In genomic region chr6:114272279-114272678, GRCm38 (mm10) we compare ENCODE assay signal across 11 mouse cellular contexts. TPM values are rescaled to one million over a fixed set of nuclear protein-coding genes. Genes with fewer than 3 reads are reported as not detected.
DNase-seq lines count a peak whose midpoint lies in the region; ATAC-seq lines count a peak whose summit lies in the region.
"Had no signal": no experiment of that assay in that cellular context is flagged by ENCODE, and none has a peak within 500 bp of the region (broad histone marks: within the 10 kb centered on the region; RNA-seq: fewer than 3 reads in every experiment).

No protein-coding gene starts in this region.

- ATAC-seq in inflammation-experienced regulatory T-cells, adult 6 months, result no peak

- DNase-seq in kidney, postnatal 4 days, result peak; percentile 11 to 22
- no peak for DNase-seq in kidney, adult 11 months
- peak; percentile 62 for DNase-seq in testis, postnatal 10 days (ENCODE audit: low spot score)
- DNase-seq in testis, postnatal 14 days (ENCODE audit: low spot score), result no peak
- peak; percentile 38 to 76 for DNase-seq in gastrocnemius, postnatal 4 days (ENCODE audit: low spot score in 2 of 2)
- DNase-seq in skeletal muscle tissue, adult 2 months (ENCODE audit: low read depth, low spot score), result peak; percentile 6
- no peak for DNase-seq in thymus, adult 18-20 months

RNA-seq across cellular contexts. Expression of gene Slc6a1, which starts 10.2 kb away (rescaled TPM):
- under 1 TPM; 0.36 to 0.59 TPM for total RNA-seq in gastrocnemius, postnatal 4 days (2021)
- under 1 TPM in 1 of 3 experiments, not detected in 2; 0.48 TPM for polyA plus RNA-seq in inflammation-experienced regulatory T-cells, adult 6 months (2017; shearing (Covaris generic))
- total RNA-seq: liver, adult 2 months had no signal
- polyA plus RNA-seq: myocyte; stomach, embryonic 16.5 days had no signal

Comparison
In these comparisons a context has a peak if more than half of its experiments do, and no peak if none do; other contexts are left out.
1. DNase-seq: peak in kidney, postnatal 4 days (2 of 2), testis, postnatal 10 days (single experiment), gastrocnemius, postnatal 4 days (2 of 2) and skeletal muscle tissue, adult 2 months (single experiment); none in kidney, adult 11 months (single experiment), testis, postnatal 14 days (single experiment) and thymus, adult 18-20 months (0 of 2).